Comparison of ENCODE assay signal across 8 mouse cellular contexts in the genomic region with DNA sequence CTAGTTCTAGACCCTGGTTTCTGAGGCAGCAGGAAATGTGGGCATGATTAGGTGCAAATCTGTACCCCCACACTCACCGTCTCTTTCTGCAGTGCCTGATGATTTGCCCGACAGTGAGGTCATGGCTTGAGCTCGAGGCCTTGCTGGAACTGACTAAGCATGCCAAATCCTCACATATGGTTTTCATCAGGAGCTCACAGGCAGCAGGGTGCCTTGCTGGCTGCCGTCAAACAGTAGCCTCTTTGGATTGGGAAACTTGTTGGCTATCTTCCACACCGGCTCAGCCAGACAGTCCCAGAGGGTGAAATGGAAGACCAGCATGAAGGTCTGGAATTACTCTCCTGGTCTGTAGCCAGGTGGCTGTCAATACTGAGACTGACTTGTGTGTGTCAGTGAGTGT.
DNase-seq lines count a peak whose midpoint lies in the region; ATAC-seq lines count a peak whose summit lies in the region.

No protein-coding gene starts in this region.

- no peak for ATAC-seq in midbrain, embryonic 11.5 days (ENCODE audit: low FRiP score)
- ATAC-seq in midbrain, embryonic 16.5 days: no peak
- ATAC-seq in intestine, embryonic 16.5 days: peak; percentile 77
- ATAC-seq in lung, embryonic 15.5 days (ENCODE audit: borderline replicate concordance, extremely low read depth, low FRiP score, low TSS enrichment): peak; percentile 97

- no peak overlapping the region for H3K4me2 ChIP-seq in midbrain, embryonic 11.5 days
- no peak overlapping the region for H3K4me2 ChIP-seq in midbrain, embryonic 16.5 days (ENCODE audit: low read length)
- H3K4me2 ChIP-seq in intestine, embryonic 16.5 days (ENCODE audit: low read depth, low read length): no peak overlapping the region
- H3K4me2 ChIP-seq in lung, embryonic 15.5 days: no peak overlapping the region

- peak; percentile 78 for DNase-seq in midbrain, embryonic 11.5 days (ENCODE audit: low spot score, missing footprints)
- DNase-seq in embryo, embryonic 10 days (ENCODE audit: low spot score): peak; percentile 83
- DNase-seq in gastrocnemius, postnatal 4 days (ENCODE audit: low spot score in 2 of 2): peak; percentile 22 to 62
- peak; percentile 24 to 62 for DNase-seq in urinary bladder, postnatal 4 days (ENCODE audit: low spot score in 2 of 2)
- DNase-seq in thymus, postnatal 10 days (ENCODE audit: low spot score in 2 of 2): no peak

- no peaks in the 10 kb centered on the region for H3K36me3 ChIP-seq in midbrain, embryonic 11.5 days (ENCODE audit: control insufficient read depth, insufficient read depth, low read length)
- no peaks in the 10 kb centered on the region for H3K36me3 ChIP-seq in midbrain, embryonic 16.5 days (ENCODE audit: control insufficient read depth, insufficient read depth, low read length)
- H3K36me3 ChIP-seq in intestine, embryonic 16.5 days (ENCODE audit: control insufficient read depth, insufficient read depth, low read length): no peaks in the 10 kb centered on the region
- H3K36me3 ChIP-seq in lung, embryonic 15.5 days: no peaks in the 10 kb centered on the region

- H3K9me3 ChIP-seq in midbrain, embryonic 11.5 days (ENCODE audit: control insufficient read depth, low read length): peaks cover 2% of the 10 kb centered on the region; the same call in 1 of the 2 replicates
- H3K9me3 ChIP-seq in midbrain, embryonic 16.5 days (replicated peaks; ENCODE audit: control insufficient read depth, low read length, poor library complexity, severe bottlenecking): no peaks in the 10 kb centered on the region
- H3K9me3 ChIP-seq in intestine, embryonic 16.5 days (ENCODE audit: control insufficient read depth, low read length): no peaks in the 10 kb centered on the region
- no peaks in the 10 kb centered on the region for H3K9me3 ChIP-seq in lung, embryonic 15.5 days

- H3K9ac ChIP-seq in midbrain, embryonic 11.5 days (ENCODE audit: low read length): no peak overlapping the region
- no peak overlapping the region for H3K9ac ChIP-seq in midbrain, embryonic 16.5 days (ENCODE audit: low read depth, low read length)
- H3K9ac ChIP-seq in intestine, embryonic 16.5 days (ENCODE audit: low read depth, low read length): no peak overlapping the region
- no peak overlapping the region for H3K9ac ChIP-seq in lung, embryonic 15.5 days

- H3K27ac ChIP-seq in midbrain, embryonic 11.5 days (ENCODE audit: low read depth, low read length): no peak overlapping the region
- H3K27ac ChIP-seq in midbrain, embryonic 16.5 days (ENCODE audit: low read length): no peak overlapping the region
- H3K27ac ChIP-seq in intestine, embryonic 16.5 days (ENCODE audit: low read length): no peak overlapping the region
- H3K27ac ChIP-seq in lung, embryonic 15.5 days: no peak overlapping the region

- H3K4me3 ChIP-seq in midbrain, embryonic 11.5 days (ENCODE audit: low read depth, low read length): no peak overlapping the region
- no peak overlapping the region for H3K4me3 ChIP-seq in midbrain, embryonic 16.5 days (ENCODE audit: low read depth, low read length)
- H3K4me3 ChIP-seq in intestine, embryonic 16.5 days (ENCODE audit: low read length): no peak overlapping the region
- no peak overlapping the region for H3K4me3 ChIP-seq in lung, embryonic 15.5 days

- no peaks in the 10 kb centered on the region for H3K27me3 ChIP-seq in midbrain, embryonic 11.5 days (ENCODE audit: control insufficient read depth, insufficient read depth, low read length)
- no peaks in the 10 kb centered on the region for H3K27me3 ChIP-seq in midbrain, embryonic 16.5 days (ENCODE audit: control insufficient read depth, insufficient read depth, low read depth, low read length)
- H3K27me3 ChIP-seq in intestine, embryonic 16.5 days (replicated peaks; ENCODE audit: control insufficient read depth, insufficient read depth, low read length): no peaks in the 10 kb centered on the region
- peaks cover 5% of the 10 kb centered on the region; the same call in 1 of the 2 replicates for H3K27me3 ChIP-seq in lung, embryonic 15.5 days

- H3K4me1 ChIP-seq in midbrain, embryonic 11.5 days (ENCODE audit: control insufficient read depth, insufficient read depth, low read length): no peaks in the 10 kb centered on the region
- H3K4me1 ChIP-seq in midbrain, embryonic 16.5 days (ENCODE audit: control insufficient read depth, insufficient read depth, low read length): no peaks in the 10 kb centered on the region; the same call in 1 of the 2 replicates
- H3K4me1 ChIP-seq in intestine, embryonic 16.5 days (ENCODE audit: control insufficient read depth, insufficient read depth, low read length): no peaks in the 10 kb centered on the region
- peaks cover 5% of the 10 kb centered on the region; the same call in 1 of the 2 replicates for H3K4me1 ChIP-seq in lung, embryonic 15.5 days

- WGBS in midbrain, embryonic 11.5 days: 60% methylated on average over 5 of the region's 5 CpGs
- WGBS in midbrain, embryonic 16.5 days: 51% methylated on average over 5 of the region's 5 CpGs
- WGBS in intestine, embryonic 16.5 days: 37% methylated on average over 5 of the region's 5 CpGs
- 39% methylated on average over 5 of the region's 5 CpGs for WGBS in lung, embryonic 15.5 days

Comparison
In these comparisons a context has a peak if more than half of its experiments do, and no peak if none do; other contexts are left out.
1. ATAC-seq: peak in intestine, embryonic 16.5 days (single experiment) and lung, embryonic 15.5 days (single experiment); none in midbrain, embryonic 11.5 days (single experiment) and midbrain, embryonic 16.5 days (single experiment).
2. DNase-seq: peak in midbrain, embryonic 11.5 days (single experiment), embryo, embryonic 10 days (single experiment), gastrocnemius, postnatal 4 days (2 of 2) and urinary bladder, postnatal 4 days (2 of 2); none in thymus, postnatal 10 days (0 of 2).